Mouse (Mus musculus) heart, postnatal 0 days (tissue): ENCODE data around the gene Gm11127.

Experiments
- CTCF ChIP-seq: IDR thresholded peaks from 2 replicates; pipeline ENCODE4 v1.5.1; 2016; ENCODE audit warnings: antibody characterized with exemption, control low read depth, low read depth
- EP300 ChIP-seq: IDR thresholded peaks from 2 replicates; pipeline ENCODE4 v1.6.1; 2016; ENCODE audit warnings: antibody characterized with exemption, low read depth

- TF ChIP-seq CTCF (no peak), EP300 (no peak)
These were observed 36.9 kb downstream of the Gm11127 start for GRCm38 (mm10) chr17:36021309-36021708.
